Mouse (Mus musculus) neural tube, embryonic 13.5 days (tissue): ENCODE data around the gene Cd68. TPM values are rescaled to one million over a fixed set of nuclear protein-coding genes. Genes with fewer than 3 reads are reported as not detected.
A peak's percentile ranks its signal among the peaks of the same experiment; 100 is the strongest.
"Not testable (repeated sequence)": the region's sequence is repeated elsewhere in the genome, so short reads cannot be mapped to it uniquely, and the experiment has no call there.

ENCODE experiments used
- ATAC-seq: fragments of 200-750 bp; cut with Nextera tagmentation; 2 replicates; pipeline ENCODE4 v1.8.0; 2017; ENCODE audit warnings: low read depth, mild to moderate bottlenecking, moderate TSS enrichment, moderate library complexity
- H3K27ac ChIP-seq: fragments of 300-500 bp; sonication (generic); replicated peaks from 2 replicates; pipeline ENCODE4 v1.5.1; 2015; ENCODE audit warnings: moderate library complexity, mild to moderate bottlenecking, inconsistent platforms
- H3K27me3 ChIP-seq: fragments of 300-500 bp; sonication (generic); 2 replicates; pipeline ENCODE4 v1.6.1; 2015; ENCODE audit warnings: mild to moderate bottlenecking, inconsistent platforms
- H3K36me3 ChIP-seq: fragments of 300-500 bp; sonication (generic); 2 replicates; pipeline ENCODE4 v1.6.1; 2015; ENCODE audit warnings: mild to moderate bottlenecking, inconsistent platforms
- H3K4me1 ChIP-seq: fragments of 300-500 bp; sonication (generic); replicated peaks from 2 replicates; pipeline ENCODE4 v1.6.1; 2015; ENCODE audit warnings: inconsistent platforms
- H3K4me2 ChIP-seq: fragments of 300-500 bp; sonication (generic); 2 replicates; pipeline ENCODE4 v1.6.1; 2015; ENCODE audit warnings: inconsistent platforms, mild to moderate bottlenecking, moderate library complexity
- H3K4me3 ChIP-seq: fragments of 300-500 bp; sonication (generic); 2 replicates; pipeline ENCODE4 v1.5.1; 2015; ENCODE audit warnings: mild to moderate bottlenecking, inconsistent platforms
- H3K9ac ChIP-seq: fragments of 300-500 bp; sonication (generic); 2 replicates; pipeline ENCODE4 v1.6.1; 2015; ENCODE audit warnings: moderate library complexity, mild to moderate bottlenecking, inconsistent platforms
- H3K9me3 ChIP-seq: fragments of 300-500 bp; sonication (generic); 2 replicates; pipeline ENCODE4 v1.6.1; 2016; ENCODE audit warnings: inconsistent platforms
- WGBS: fragments of 180-500 bp; shearing (Covaris S2); methylation state at CpG from one replicate; pipeline ENCODE4 v1.1.7; 2015; 5-methylcytosine and 5-hydroxymethylcytosine counted together
- polyA plus RNA-seq: library from polyadenylated mRNA; unstranded; fragments of >200 nt; fragmentation: Nextera tagmentation; extraction: Ambion mirVana; gene quantifications from 2 replicates; pipeline ENCODE4 v1.2.1, GENCODE M21; 2015

Gene Cd68
- polyA plus RNA-seq, 1 experiment from 2014 or later: 9.8 TPM

- 89% methylated on average over 3 of the region's 3 CpGs for WGBS
- Histone ChIP-seq H3K9me3 (no peaks in the 10 kb centered on the region), H3K9ac (0 out of 2 replicates have a peak overlapping the region, but pooled peaks have one; percentile 38), H3K4me1 (peaks cover 41% of the 10 kb centered on the region), H3K4me2 (peak overlapping the region; percentile 83), H3K27me3 (no peaks in the 10 kb centered on the region), H3K27ac (no peak overlapping the region), H3K4me3 (no peak overlapping the region; the same call in 1 of the 2 replicates), H3K36me3 (peaks cover 33% of the 10 kb centered on the region)
- no peak for ATAC-seq
Measured at GRCm38 (mm10) chr11:69635471-69635870, 30.5 kb downstream of the Cd68 start.

- peak; percentile 59 for ATAC-seq
Measured at GRCm38 (mm10) chr11:69633128-69633866, 32.7 kb downstream of the Cd68 start.

GRCm38 (mm10) chr11:69632284-69633089, 33.5 kb downstream of the Cd68 start, which contains the start of gene Fxr2:
Fxr2 (plus strand) TSS chr11:69632990.
- WGBS: 0% methylated on average over 41 of the region's 56 CpGs
- H3K9me3 ChIP-seq: no peaks in the 10 kb centered on the region
- H3K36me3 ChIP-seq: peaks cover 9% of the 10 kb centered on the region
- peak within 1 kb of the TSS; percentile 83 for H3K4me2 ChIP-seq
- H3K27ac ChIP-seq: peak within 1 kb of the TSS; percentile 97
- ATAC-seq: peak; percentile 99
- H3K9ac ChIP-seq: peak within 1 kb of the TSS; percentile 99
- peak within 1 kb of the TSS; percentile 99 for H3K4me3 ChIP-seq
- no peaks in the 10 kb centered on the region for H3K27me3 ChIP-seq
- peaks cover 41% of the 10 kb centered on the region for H3K4me1 ChIP-seq

More at GRCm38 (mm10) chr11:69633128-69633866, 32.7 kb downstream of the Cd68 start:
- Histone ChIP-seq H3K9me3 (no peaks in the 10 kb centered on the region), H3K4me1 (peaks cover 41% of the 10 kb centered on the region), H3K27me3 (no peaks in the 10 kb centered on the region), H3K4me3 (peak overlapping the region; percentile 99), H3K27ac (peak overlapping the region; percentile 97), H3K36me3 (peaks cover 15% of the 10 kb centered on the region), H3K4me2 (peak overlapping the region; percentile 83), H3K9ac (peak overlapping the region; percentile 99)
- WGBS: 1% methylated on average over 48 of the region's 50 CpGs

GRCm38 (mm10) chr11:69629802-69630201, 36.2 kb downstream of the Cd68 start:
- Histone ChIP-seq H3K9me3 (no peaks in the 10 kb centered on the region), H3K27ac (no peak overlapping the region), H3K27me3 (no peaks in the 10 kb centered on the region), H3K4me3 (no peak overlapping the region), H3K4me1 (peaks cover 18% of the 10 kb centered on the region), H3K4me2 (no peak overlapping the region), H3K9ac (no peak overlapping the region), H3K36me3 (no peaks in the 10 kb centered on the region)
- 70% methylated on average over 1 of the region's 1 CpGs for WGBS
- ATAC-seq: no peak

GRCm38 (mm10) chr11:69628286-69628685, 37.7 kb downstream of the Cd68 start:
- H3K27ac ChIP-seq: no peak overlapping the region
- no peak for ATAC-seq
- H3K27me3 ChIP-seq: no peaks in the 10 kb centered on the region
- no peaks in the 10 kb centered on the region for H3K9me3 ChIP-seq
- peaks cover 6% of the 10 kb centered on the region; the same call in 1 of the 2 replicates for H3K4me1 ChIP-seq
- WGBS: 32% methylated on average over 6 of the region's 6 CpGs
- no peak overlapping the region for H3K9ac ChIP-seq
- H3K4me3 ChIP-seq: no peak overlapping the region
- no peak overlapping the region for H3K4me2 ChIP-seq
- H3K36me3 ChIP-seq: no peaks in the 10 kb centered on the region

- not testable (repeated sequence) for ATAC-seq, H3K4me3 ChIP-seq, H3K9ac ChIP-seq, H3K27ac ChIP-seq, H3K9me3 ChIP-seq, H3K27me3 ChIP-seq, H3K36me3 ChIP-seq, H3K4me2 ChIP-seq
- 88% methylated on average over 2 of the region's 2 CpGs for whole genome bisulfite sequencing
- H3K4me1 ChIP-seq: peaks cover 11% of the 10 kb centered on the region
Measured at GRCm38 (mm10) chr11:69624339-69624738, 41.6 kb downstream of the Cd68 start.

GRCm38 (mm10) chr11:69623006-69623405, 42.9 kb downstream of the Cd68 start:
- no peak overlapping the region for H3K27ac ChIP-seq
- H3K4me1 ChIP-seq: peaks cover 11% of the 10 kb centered on the region
- H3K27me3 ChIP-seq: no peaks in the 10 kb centered on the region
- WGBS: 58% methylated on average over 4 of the region's 4 CpGs
- no peaks in the 10 kb centered on the region for H3K9me3 ChIP-seq
- peak overlapping the region; percentile 52 for H3K4me3 ChIP-seq
- peak overlapping the region; percentile 82 for H3K4me2 ChIP-seq
- no peak for ATAC-seq
- no peaks in the 10 kb centered on the region for H3K36me3 ChIP-seq
- H3K9ac ChIP-seq: peak overlapping the region; percentile 80

GRCm38 (mm10) chr11:69622406-69622805, 43.5 kb downstream of the Cd68 start:
- Histone ChIP-seq H3K4me1 (peaks cover 11% of the 10 kb centered on the region), H3K4me3 (peak overlapping the region; percentile 52), H3K9me3 (no peaks in the 10 kb centered on the region), H3K4me2 (peak overlapping the region; percentile 82), H3K27me3 (no peaks in the 10 kb centered on the region), H3K36me3 (no peaks in the 10 kb centered on the region), H3K9ac (peak overlapping the region; percentile 80), H3K27ac (peak overlapping the region; percentile 84)
- 36% methylated on average over 6 of the region's 6 CpGs for WGBS
- ATAC-seq: 0 out of 2 replicates have a peak, but pooled peaks have one; percentile 28

GRCm38 (mm10) chr11:69621571-69622268, 44.2 kb downstream of the Cd68 start, which contains the start of gene Sat2:
Sat2 (plus strand) TSS chr11:69622024.
- H3K36me3 ChIP-seq: no peaks in the 10 kb centered on the region
- 1% methylated on average over 20 of the region's 20 CpGs for WGBS
- H3K9me3 ChIP-seq: no peaks in the 10 kb centered on the region
- H3K4me3 ChIP-seq: peak within 1 kb of the TSS; percentile 52
- no peaks in the 10 kb centered on the region for H3K27me3 ChIP-seq
- H3K27ac ChIP-seq: peak within 1 kb of the TSS; percentile 84
- ATAC-seq: peak; percentile 81
- peaks cover 11% of the 10 kb centered on the region for H3K4me1 ChIP-seq
- H3K4me2 ChIP-seq: peak within 1 kb of the TSS; percentile 82
- H3K9ac ChIP-seq: peak within 1 kb of the TSS; percentile 80

GRCm38 (mm10) chr11:69620394-69621081, 45.4 kb downstream of the Cd68 start:
- H3K4me2 ChIP-seq: no peak overlapping the region
- H3K9me3 ChIP-seq: no peaks in the 10 kb centered on the region
- H3K4me3 ChIP-seq: no peak overlapping the region
- H3K27ac ChIP-seq: no peak overlapping the region
- ATAC-seq: no peak
- 90% methylated on average over 7 of the region's 7 CpGs for WGBS
- H3K36me3 ChIP-seq: no peaks in the 10 kb centered on the region
- no peak overlapping the region for H3K9ac ChIP-seq
- 0 out of 2 replicates have a peak, but pooled peaks cover 5% of the 10 kb centered on the region for H3K27me3 ChIP-seq
- H3K4me1 ChIP-seq: peaks cover 11% of the 10 kb centered on the region

GRCm38 (mm10) chr11:69617805-69618204, 48.1 kb downstream of the Cd68 start, which contains the start of gene Shbg:
Shbg (minus strand) TSS chr11:69617905.
- no peak within 1 kb of the TSS for H3K4me2 ChIP-seq
- no peak for ATAC-seq
- H3K9me3 ChIP-seq: no peaks in the 10 kb centered on the region
- H3K4me3 ChIP-seq: no peak within 1 kb of the TSS
- no peaks in the 10 kb centered on the region for H3K36me3 ChIP-seq
- no peak within 1 kb of the TSS for H3K27ac ChIP-seq
- H3K9ac ChIP-seq: peak within 1 kb of the TSS; percentile 47; the same call in 1 of the 2 replicates
- WGBS: 76% methylated on average over 5 of the region's 5 CpGs
- peaks cover 11% of the 10 kb centered on the region for H3K4me1 ChIP-seq
- peaks cover 12% of the 10 kb centered on the region; the same call in 1 of the 2 replicates for H3K27me3 ChIP-seq
